Mouse (Mus musculus): ENCODE measurements around the gene Synj2. TPM values are rescaled to one million over a fixed set of nuclear protein-coding genes. Genes with fewer than 3 reads are reported as not detected.

Synj2 gene
- polyA plus RNA-seq, 1 experiment, result 7.6 TPM

DNA sequence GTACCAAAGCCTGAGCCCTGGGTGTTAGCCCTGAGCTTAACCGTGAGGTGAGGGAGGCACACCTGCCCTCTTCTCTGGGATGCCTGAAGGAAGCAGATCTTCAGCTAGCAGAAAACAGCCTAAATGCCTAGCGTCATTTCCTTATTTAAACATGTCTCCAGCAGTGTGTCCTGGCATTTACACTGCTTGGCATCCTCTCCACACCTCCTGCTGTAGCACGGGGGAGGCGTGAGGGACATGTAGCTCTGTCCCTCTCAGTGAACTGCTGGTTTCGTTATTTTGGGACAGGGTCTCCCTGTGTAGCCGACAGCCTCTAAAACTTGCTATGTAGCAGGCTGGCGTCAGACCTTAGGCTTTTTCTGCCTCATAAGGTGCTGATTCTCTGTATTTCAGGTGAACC lies 44.5 kb upstream of the Synj2 start:
- no peaks in the 10 kb centered on the region for H3K27me3 ChIP-seq (ENCODE audit: control insufficient read depth, insufficient read depth, low read length, poor library complexity, severe bottlenecking)
- H3K27ac ChIP-seq (ENCODE audit: insufficient read depth, low read length), result no peak overlapping the region
- no peak overlapping the region for H3K9ac ChIP-seq (ENCODE audit: low read depth, poor library complexity, severe bottlenecking)
- H3K36me3 ChIP-seq (ENCODE audit: control insufficient read depth, insufficient read depth, low read length, poor library complexity, severe bottlenecking), result no peaks in the 10 kb centered on the region
- H3K4me3 ChIP-seq (ENCODE audit: low read depth, low read length), result no peak overlapping the region
- peaks cover 7% of the 10 kb centered on the region for H3K4me1 ChIP-seq (ENCODE audit: control insufficient read depth, insufficient read depth, low read length)
- no peaks in the 10 kb centered on the region for H3K9me3 ChIP-seq (replicated peaks; ENCODE audit: control insufficient read depth, insufficient read depth, low read length, poor library complexity, severe bottlenecking)
- TF ChIP-seq EP300 (IDR thresholded peaks at IDR 0.05; ENCODE audit: insufficient read depth, low read depth, low read length) (no peak), CTCF (IDR thresholded peaks at IDR 0.05; ENCODE audit: low read depth, low read length) (no peak), POLR2A (IDR thresholded peaks at IDR 0.05; ENCODE audit: insufficient read depth, low read length) (no peak)

DNA sequence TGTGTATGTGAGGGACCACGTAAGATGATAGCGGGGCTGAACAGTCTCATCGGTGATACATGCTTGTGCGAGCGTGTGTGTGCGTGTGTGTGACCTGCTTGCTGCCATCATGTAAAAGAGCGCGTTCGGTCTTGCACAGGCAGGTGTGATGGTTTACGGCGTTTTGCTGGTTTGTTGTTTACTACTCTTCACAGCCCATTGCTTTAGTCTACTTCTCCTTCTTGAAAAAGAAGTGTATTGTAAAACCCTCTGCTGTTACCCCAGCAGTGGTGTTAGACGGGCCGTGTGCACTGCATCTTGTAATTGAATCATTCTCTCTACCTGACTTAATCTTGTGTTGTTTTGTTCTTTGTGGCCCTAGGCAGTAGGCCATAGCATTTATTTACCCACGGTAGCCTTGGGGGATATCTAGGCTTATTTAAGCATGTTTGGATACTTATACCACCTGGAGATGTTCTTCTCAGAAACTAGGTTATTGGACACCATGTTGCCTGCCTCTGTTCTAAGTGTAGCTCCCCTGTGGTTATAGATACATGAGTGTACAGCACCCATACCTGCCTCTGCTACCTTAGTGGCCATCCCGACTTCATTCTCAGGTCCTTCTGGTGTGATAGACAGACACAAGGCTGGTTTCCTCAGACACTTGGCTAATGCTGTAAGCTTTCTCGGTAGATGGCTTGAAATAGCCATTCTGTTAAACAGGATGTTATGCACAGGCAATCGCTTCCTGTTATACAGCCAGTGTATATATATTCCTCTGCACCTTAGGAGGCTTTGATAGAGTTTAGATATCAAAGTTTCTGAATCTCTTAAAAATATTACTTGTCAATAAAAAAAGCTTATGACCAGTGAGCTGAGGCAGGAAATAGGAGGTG lies 43.5 kb upstream of the Synj2 start:
- no peaks in the 10 kb centered on the region for H3K36me3 ChIP-seq (ENCODE audit: control insufficient read depth, insufficient read depth, low read length, poor library complexity, severe bottlenecking)
- no peak overlapping the region for H3K27ac ChIP-seq (ENCODE audit: insufficient read depth, low read length)
- no peak overlapping the region for H3K9ac ChIP-seq (ENCODE audit: low read depth, poor library complexity, severe bottlenecking)
- H3K4me1 ChIP-seq (ENCODE audit: control insufficient read depth, insufficient read depth, low read length), result peaks cover 3% of the 10 kb centered on the region
- TF ChIP-seq POLR2A (IDR thresholded peaks at IDR 0.05; ENCODE audit: insufficient read depth, low read length) (no peak), EP300 (IDR thresholded peaks at IDR 0.05; ENCODE audit: insufficient read depth, low read depth, low read length) (no peak), CTCF (IDR thresholded peaks at IDR 0.05; ENCODE audit: low read depth, low read length) (no peak)
- H3K27me3 ChIP-seq (ENCODE audit: control insufficient read depth, insufficient read depth, low read length, poor library complexity, severe bottlenecking), result no peaks in the 10 kb centered on the region
- H3K4me3 ChIP-seq (ENCODE audit: low read depth, low read length), result no peak overlapping the region
- no peaks in the 10 kb centered on the region for H3K9me3 ChIP-seq (replicated peaks; ENCODE audit: control insufficient read depth, insufficient read depth, low read length, poor library complexity, severe bottlenecking)

DNA sequence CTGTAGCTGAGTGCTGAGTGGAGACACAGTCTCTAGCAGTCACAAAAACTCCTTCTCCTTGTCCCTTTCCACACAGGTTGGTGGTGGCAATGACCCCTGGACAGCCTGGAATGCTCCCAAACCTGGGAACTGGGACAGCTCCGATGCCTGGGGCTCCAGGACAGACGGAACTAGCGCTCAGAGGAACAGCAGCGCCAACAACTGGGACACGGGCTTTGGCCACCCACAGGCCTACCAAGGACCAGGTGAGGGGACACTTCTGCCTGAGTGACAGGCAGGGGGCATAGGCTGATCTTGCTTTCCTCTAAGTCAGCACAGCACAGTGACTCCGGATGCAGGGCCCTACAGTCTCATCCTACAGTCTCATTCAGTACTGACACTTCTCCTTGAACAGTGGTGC lies 41.8 kb upstream of the Synj2 start:
- TF ChIP-seq CTCF (IDR thresholded peaks at IDR 0.05; ENCODE audit: low read depth, low read length) (no peak), EP300 (IDR thresholded peaks at IDR 0.05; ENCODE audit: insufficient read depth, low read depth, low read length) (no peak), POLR2A (IDR thresholded peaks at IDR 0.05; ENCODE audit: insufficient read depth, low read length) (no peak)
- Histone ChIP-seq H3K9me3 (replicated peaks; ENCODE audit: control insufficient read depth, insufficient read depth, low read length, poor library complexity, severe bottlenecking) (no peaks in the 10 kb centered on the region), H3K36me3 (ENCODE audit: control insufficient read depth, insufficient read depth, low read length, poor library complexity, severe bottlenecking) (no peaks in the 10 kb centered on the region), H3K27me3 (ENCODE audit: control insufficient read depth, insufficient read depth, low read length, poor library complexity, severe bottlenecking) (no peaks in the 10 kb centered on the region), H3K27ac (ENCODE audit: insufficient read depth, low read length) (no peak overlapping the region), H3K9ac (ENCODE audit: low read depth, poor library complexity, severe bottlenecking) (no peak overlapping the region), H3K4me3 (ENCODE audit: low read depth, low read length) (no peak overlapping the region), H3K4me1 (ENCODE audit: control insufficient read depth, insufficient read depth, low read length) (peaks cover 5% of the 10 kb centered on the region)

DNA sequence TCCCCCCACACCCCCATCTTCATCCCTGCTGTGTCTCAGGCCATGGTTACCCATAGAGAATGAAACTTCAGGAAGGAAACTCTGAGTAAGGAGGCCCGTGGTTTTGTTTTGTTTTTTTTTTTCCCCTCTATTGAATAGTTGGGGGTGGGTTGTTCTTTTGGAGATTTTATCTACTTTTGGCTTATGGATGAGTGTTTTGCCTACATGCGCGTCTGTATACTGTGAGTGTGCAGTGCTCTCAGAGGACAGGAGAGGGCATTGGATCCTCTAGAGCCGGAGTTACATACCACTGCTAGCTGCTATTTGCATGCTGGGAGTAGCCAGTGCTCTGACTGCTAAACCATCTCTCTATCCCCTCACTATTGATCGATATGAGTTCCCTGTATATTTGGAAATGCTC lies 39.7 kb upstream of the Synj2 start:
- TF ChIP-seq CTCF (IDR thresholded peaks at IDR 0.05; ENCODE audit: low read depth, low read length), result no peak
- TF ChIP-seq EP300 (IDR thresholded peaks at IDR 0.05; ENCODE audit: insufficient read depth, low read depth, low read length), result no peak
- no peak for TF ChIP-seq POLR2A (IDR thresholded peaks at IDR 0.05; ENCODE audit: insufficient read depth, low read length)
- H3K9me3 ChIP-seq (replicated peaks; ENCODE audit: control insufficient read depth, insufficient read depth, low read length, poor library complexity, severe bottlenecking), result no peaks in the 10 kb centered on the region
- peaks cover 3% of the 10 kb centered on the region for H3K4me1 ChIP-seq (ENCODE audit: control insufficient read depth, insufficient read depth, low read length)
- no peak overlapping the region for H3K9ac ChIP-seq (ENCODE audit: low read depth, poor library complexity, severe bottlenecking)
- no peaks in the 10 kb centered on the region for H3K27me3 ChIP-seq (ENCODE audit: control insufficient read depth, insufficient read depth, low read length, poor library complexity, severe bottlenecking)
- H3K27ac ChIP-seq (ENCODE audit: insufficient read depth, low read length), result no peak overlapping the region
- no peaks in the 10 kb centered on the region for H3K36me3 ChIP-seq (ENCODE audit: control insufficient read depth, insufficient read depth, low read length, poor library complexity, severe bottlenecking)
- H3K4me3 ChIP-seq (ENCODE audit: low read depth, low read length), result no peak overlapping the region

DNA sequence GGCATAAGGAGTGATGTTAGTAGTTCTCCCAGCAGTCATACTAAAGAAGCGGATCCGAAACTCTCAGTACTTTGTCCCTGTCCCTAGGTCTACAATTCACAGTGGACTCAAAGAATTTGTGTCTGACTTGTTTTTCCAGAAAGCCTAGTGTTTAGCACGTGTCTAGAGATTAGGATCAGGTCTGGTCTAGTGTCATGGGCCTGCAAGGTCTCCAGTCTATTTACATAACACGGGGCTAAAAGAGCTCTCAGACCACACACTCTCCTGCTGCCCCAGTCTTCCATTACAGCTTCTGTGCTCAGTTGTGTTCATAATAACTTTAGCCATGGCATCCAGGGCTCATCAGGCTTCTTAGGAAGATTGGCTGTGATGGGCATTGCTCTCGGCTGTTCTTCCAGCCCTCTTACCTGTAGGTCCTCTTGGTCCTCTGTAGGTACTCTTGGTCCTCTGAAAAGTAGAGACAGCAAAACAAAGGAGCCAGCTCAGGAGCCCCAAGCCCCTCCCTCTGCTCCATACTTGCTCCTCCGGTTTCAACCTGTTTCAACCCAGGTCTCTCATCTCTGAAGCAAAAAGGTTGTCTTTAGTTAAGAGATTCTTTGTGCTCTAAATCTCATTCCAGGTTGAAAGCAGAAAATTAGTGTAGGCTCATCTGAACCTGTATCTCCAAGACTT lies 37.3 kb upstream of the Synj2 start:
- H3K36me3 ChIP-seq (ENCODE audit: control insufficient read depth, insufficient read depth, low read length, poor library complexity, severe bottlenecking), result no peaks in the 10 kb centered on the region
- H3K4me3 ChIP-seq (ENCODE audit: low read depth, low read length), result no peak overlapping the region; the same call in 1 of the 2 replicates
- no peak for TF ChIP-seq POLR2A (IDR thresholded peaks at IDR 0.05; ENCODE audit: insufficient read depth, low read length)
- TF ChIP-seq CTCF (IDR thresholded peaks at IDR 0.05; ENCODE audit: low read depth, low read length), result no peak
- TF ChIP-seq EP300 (IDR thresholded peaks at IDR 0.05; ENCODE audit: insufficient read depth, low read depth, low read length), result no peak
- no peak overlapping the region for H3K9ac ChIP-seq (ENCODE audit: low read depth, poor library complexity, severe bottlenecking)
- no peaks in the 10 kb centered on the region for H3K9me3 ChIP-seq (replicated peaks; ENCODE audit: control insufficient read depth, insufficient read depth, low read length, poor library complexity, severe bottlenecking)
- no peaks in the 10 kb centered on the region for H3K27me3 ChIP-seq (ENCODE audit: control insufficient read depth, insufficient read depth, low read length, poor library complexity, severe bottlenecking)
- peaks cover 3% of the 10 kb centered on the region for H3K4me1 ChIP-seq (ENCODE audit: control insufficient read depth, insufficient read depth, low read length)
- peak overlapping the region; percentile 39; the same call in 1 of the 2 replicates for H3K27ac ChIP-seq (ENCODE audit: insufficient read depth, low read length)

DNA sequence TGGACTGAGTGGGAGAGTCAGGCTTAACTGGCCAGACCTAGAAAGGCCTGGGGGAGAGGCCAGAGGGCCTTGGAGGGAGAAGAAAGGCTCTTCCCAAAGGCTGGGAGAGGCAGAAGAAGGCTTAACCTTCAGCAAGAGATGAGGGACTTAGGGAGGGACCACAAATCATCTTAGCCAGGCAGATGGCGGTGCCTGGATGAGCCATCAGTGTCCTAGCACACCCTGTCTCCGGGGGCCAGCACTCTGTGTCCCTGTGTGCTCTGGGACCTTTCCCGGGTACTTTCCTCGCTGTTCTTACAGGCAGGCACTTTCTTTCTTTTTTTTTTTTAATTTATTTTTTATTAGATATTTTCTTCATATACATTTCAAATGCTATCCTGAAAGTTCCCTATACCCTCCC lies 31.4 kb upstream of the Synj2 start:
- Histone ChIP-seq H3K9me3 (replicated peaks; ENCODE audit: control insufficient read depth, insufficient read depth, low read length, poor library complexity, severe bottlenecking) (no peaks in the 10 kb centered on the region), H3K27me3 (ENCODE audit: control insufficient read depth, insufficient read depth, low read length, poor library complexity, severe bottlenecking) (no peaks in the 10 kb centered on the region), H3K9ac (ENCODE audit: low read depth, poor library complexity, severe bottlenecking) (no peak overlapping the region), H3K4me1 (ENCODE audit: control insufficient read depth, insufficient read depth, low read length) (no peaks in the 10 kb centered on the region), H3K4me3 (ENCODE audit: low read depth, low read length) (no peak overlapping the region), H3K36me3 (ENCODE audit: control insufficient read depth, insufficient read depth, low read length, poor library complexity, severe bottlenecking) (no peaks in the 10 kb centered on the region), H3K27ac (ENCODE audit: insufficient read depth, low read length) (no peak overlapping the region)
- TF ChIP-seq CTCF (IDR thresholded peaks at IDR 0.05; ENCODE audit: low read depth, low read length) (no peak), POLR2A (IDR thresholded peaks at IDR 0.05; ENCODE audit: insufficient read depth, low read length) (no peak), EP300 (IDR thresholded peaks at IDR 0.05; ENCODE audit: insufficient read depth, low read depth, low read length) (no peak)
